Mouse (Mus musculus) kidney, adult 18-20 months (tissue): ENCODE results near the gene Camk2b.

Experiments used
- DNase-seq: peaks from one replicate; pipeline ENCODE4 v3.0.0; 2021

Gene Camk2b

GRCm38 (mm10) chr11:5926696-5927220 lies 139.4 kb downstream of the Camk2b start:
- DNase-seq: no peak

- DNase-seq: no peak
These were observed 141.5 kb downstream of the Camk2b start for GRCm38 (mm10) chr11:5924699-5925098.

- no peak for DNase-seq
These were observed 145.7 kb downstream of the Camk2b start for GRCm38 (mm10) chr11:5920323-5920960.
